Mouse (Mus musculus): Measurements from ENCODE around the gene Mkrn1.
"Not testable (repeated sequence)": the region's sequence is repeated elsewhere in the genome, so short reads cannot be mapped to it uniquely, and the experiment has no call there.

The Mkrn1 gene
- long read RNA-seq, experiment 1, transcript Mkrn1-203 (3 exons, 751 nt), result minor isoform, 13 of 74 reads
- long read RNA-seq, experiment 1, transcript Mkrn1-201 (8 exons, 3,046 nt), result major isoform, 44 of 74 reads
- long read RNA-seq, experiment 1, transcript Mkrn1-202 (5 exons, 1,511 nt), result minor isoform, 11 of 74 reads
- long read RNA-seq, experiment 1, partial matches to known transcripts, result 1 of 74 reads
- long read RNA-seq, experiment 1, other reads (novel, unspliced or antisense), result 5 of 74 reads
- long read RNA-seq, experiment 2, transcript Mkrn1-201 (8 exons, 3,046 nt), result major isoform, 44 of 80 reads
- long read RNA-seq, experiment 2, transcript Mkrn1-202 (5 exons, 1,511 nt), result minor isoform, 13 of 80 reads
- long read RNA-seq, experiment 2, transcript Mkrn1-203 (3 exons, 751 nt), result minor isoform, 14 of 80 reads
- long read RNA-seq, experiment 2, partial matches to known transcripts, result 4 of 80 reads
- long read RNA-seq, experiment 2, other reads (novel, unspliced or antisense), result 5 of 80 reads

GRCm38 (mm10) chr6:39419851-39420721 lies at the start of gene Mkrn1:
Mkrn1 (minus strand) TSS chr6:39420462.
- intact Hi-C loops (cut with DNase I), result loop anchor here (5.0 kb wide), 1 partner anchor 32 kb away; no protein-coding TSS in a partner anchor

- intact Hi-C loops (cut with DNase I), result no loop called here
Measured at GRCm38 (mm10) chr6:39469427-39469826, 49.2 kb upstream of the Mkrn1 start.

GRCm38 (mm10) chr6:39462621-39463538 lies 42.6 kb upstream of the Mkrn1 start:
- intact Hi-C loops (cut with DNase I), result loop anchor here (2.0 to 5.0 kb wide), 2 partner anchors 100 to 319 kb away; no protein-coding TSS in a partner anchor

GRCm38 (mm10) chr6:39460040-39460439 lies 39.8 kb upstream of the Mkrn1 start:
- intact Hi-C loops (cut with DNase I), result loop anchor here (5.0 kb wide), 1 partner anchor 322 kb away; no protein-coding TSS in a partner anchor

GRCm38 (mm10) chr6:39455339-39456160 lies 35.3 kb upstream of the Mkrn1 start:
- intact Hi-C loops (cut with DNase I), result no loop called here

- intact Hi-C loops (cut with DNase I), result loop anchor here (5.0 kb wide), 1 partner anchor 37 kb away; no protein-coding TSS in a partner anchor
Measured at GRCm38 (mm10) chr6:39454616-39455015, 34.4 kb upstream of the Mkrn1 start.

- intact Hi-C loops (cut with DNase I), result loop anchor here (5.0 kb wide), 1 partner anchor 36 kb away; no protein-coding TSS in a partner anchor
Measured at GRCm38 (mm10) chr6:39453564-39453963, 33.3 kb upstream of the Mkrn1 start.

- intact Hi-C loops (cut with DNase I), result loop anchor here (5.0 kb wide), 1 partner anchor 34 kb away; no protein-coding TSS in a partner anchor
Measured at GRCm38 (mm10) chr6:39451033-39451432, 30.8 kb upstream of the Mkrn1 start.

- intact Hi-C loops (cut with DNase I), result loop anchor here (5.0 kb wide), 1 partner anchor 33 kb away; no protein-coding TSS in a partner anchor
Measured at GRCm38 (mm10) chr6:39450580-39450979, 30.3 kb upstream of the Mkrn1 start.

GRCm38 (mm10) chr6:39447429-39448185 lies 27.3 kb upstream of the Mkrn1 start:
- intact Hi-C loops (cut with DNase I), result no loop called here

- intact Hi-C loops (cut with DNase I), result no loop called here
Measured at GRCm38 (mm10) chr6:39445801-39446572, 25.7 kb upstream of the Mkrn1 start.

GRCm38 (mm10) chr6:39442786-39443287 lies 22.6 kb upstream of the Mkrn1 start:
- intact Hi-C loops (cut with DNase I), result no loop called here

- intact Hi-C loops (cut with DNase I), result no loop called here
Measured at GRCm38 (mm10) chr6:39440207-39440606, 19.9 kb upstream of the Mkrn1 start.

GRCm38 (mm10) chr6:39437519-39437918 lies 17.3 kb upstream of the Mkrn1 start:
- intact Hi-C loops (cut with DNase I), result not testable (repeated sequence)

GRCm38 (mm10) chr6:39435875-39436274 lies 15.6 kb upstream of the Mkrn1 start:
- intact Hi-C loops (cut with DNase I), result no loop called here

- intact Hi-C loops (cut with DNase I), result no loop called here
Measured at GRCm38 (mm10) chr6:39434886-39435492, 14.7 kb upstream of the Mkrn1 start.
